Mouse (Mus musculus): ENCODE results near the gene March1. TPM values are rescaled to one million over a fixed set of nuclear protein-coding genes. Genes with fewer than 3 reads are reported as not detected.

March1 gene
- total RNA-seq, 1 experiment from 2014 or later = 1.4 TPM

DNA sequence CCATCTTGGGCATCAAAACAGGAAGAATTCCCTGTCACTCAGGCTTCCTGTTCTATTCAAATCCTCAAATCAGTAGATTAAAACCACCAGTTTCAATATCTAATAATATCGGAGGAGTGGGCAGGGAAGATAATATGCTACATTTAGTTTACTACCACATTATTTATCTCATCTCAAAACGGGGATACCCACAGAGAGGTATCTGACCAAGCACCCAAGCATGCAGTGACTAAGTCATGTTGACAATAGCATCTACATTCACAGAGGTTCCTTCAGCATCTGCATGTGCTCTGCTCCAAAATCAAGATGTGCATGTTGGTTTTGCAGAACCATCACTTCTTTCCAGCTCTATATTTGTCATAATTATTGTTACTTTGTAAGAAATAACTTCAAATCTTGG lies 364.3 kb downstream of the March1 start:
- no peak for ATAC-seq (replicated peaks; ENCODE audit: low read depth, poor library complexity, severe bottlenecking)

DNA sequence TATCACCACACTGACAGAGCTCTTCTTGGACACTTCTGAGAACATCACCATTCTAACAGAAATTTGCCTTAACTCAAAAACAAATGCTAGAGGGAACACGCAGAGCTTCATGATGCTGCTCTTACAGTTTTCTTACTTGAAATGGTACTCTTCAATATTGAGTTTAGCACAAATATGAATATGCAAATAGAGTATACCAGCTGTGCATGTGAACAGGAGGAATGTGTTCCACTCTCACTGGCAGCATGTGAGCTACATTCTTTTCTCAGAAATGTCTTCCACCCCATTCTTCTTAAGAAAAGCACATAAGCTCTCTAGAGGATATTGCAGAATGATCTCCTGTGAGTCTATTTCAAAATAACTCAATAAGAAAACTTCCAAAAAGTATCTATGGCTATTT lies 370.0 kb downstream of the March1 start:
- ATAC-seq (replicated peaks; ENCODE audit: low read depth, poor library complexity, severe bottlenecking) = no peak

DNA sequence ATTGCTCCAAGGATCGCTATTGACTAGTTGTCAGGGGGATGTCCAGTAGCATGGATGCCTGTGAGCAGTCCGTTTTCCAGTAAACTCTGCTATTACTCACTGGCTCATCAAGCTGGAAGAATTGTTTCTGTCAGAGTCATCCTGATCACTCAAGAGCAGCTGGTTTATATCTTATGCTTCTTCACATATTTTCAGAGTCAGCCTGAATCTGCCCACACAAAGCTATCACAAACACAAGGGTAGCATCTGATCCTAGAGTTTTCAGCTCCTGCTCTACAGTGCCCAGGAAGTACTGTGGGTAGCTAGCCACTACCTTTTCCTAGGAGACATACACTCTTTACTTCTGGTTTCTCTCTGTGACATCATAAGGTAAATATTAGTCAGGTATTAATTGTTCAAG lies 405.1 kb downstream of the March1 start:
- ATAC-seq (replicated peaks; ENCODE audit: low read depth, poor library complexity, severe bottlenecking) = no peak

DNA sequence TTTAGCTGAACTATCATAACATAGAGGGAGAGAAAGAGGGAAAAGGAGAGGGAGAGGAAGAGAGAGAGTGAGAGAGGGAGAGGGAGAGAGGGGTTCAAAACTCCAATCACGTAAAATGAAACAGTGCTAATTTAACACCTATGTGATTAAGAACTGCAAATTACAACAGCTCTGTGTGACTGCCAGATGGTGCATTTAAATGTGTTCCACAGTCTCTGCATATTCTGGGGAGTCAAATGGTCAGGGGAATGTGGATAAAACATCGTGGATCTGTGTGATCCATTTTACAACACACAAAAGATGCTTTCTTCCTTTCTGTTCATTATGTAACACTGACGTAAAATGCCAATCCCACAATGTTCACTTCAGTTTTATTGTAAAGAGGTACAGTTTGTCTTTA lies 416.0 kb downstream of the March1 start:
- ATAC-seq (replicated peaks; ENCODE audit: low read depth, poor library complexity, severe bottlenecking) = no peak

DNA sequence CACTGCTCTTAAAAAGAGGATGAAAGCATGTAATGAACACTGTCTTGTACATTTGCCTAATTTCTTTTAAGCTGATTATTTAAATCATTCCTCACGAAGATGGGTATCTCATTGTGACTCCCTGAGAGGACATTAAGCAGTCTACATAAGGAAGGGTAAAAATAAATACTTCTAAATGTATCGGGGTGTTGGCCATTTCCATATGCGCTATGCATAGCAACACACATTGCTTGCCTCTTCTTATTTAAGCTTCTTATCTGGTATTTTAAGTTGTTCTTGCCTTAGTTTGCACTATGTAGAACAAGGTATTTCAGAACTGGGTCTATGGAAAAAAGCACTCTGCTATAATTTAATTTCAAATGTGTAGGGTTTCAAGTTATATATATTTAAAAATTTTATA lies 416.7 kb downstream of the March1 start:
- ATAC-seq (replicated peaks; ENCODE audit: low read depth, poor library complexity, severe bottlenecking) = no peak

GRCm38 (mm10) chr8:66094152-66094551 lies 476.5 kb downstream of the March1 start:
- ATAC-seq (replicated peaks; ENCODE audit: low read depth, poor library complexity, severe bottlenecking) = no peak

DNA sequence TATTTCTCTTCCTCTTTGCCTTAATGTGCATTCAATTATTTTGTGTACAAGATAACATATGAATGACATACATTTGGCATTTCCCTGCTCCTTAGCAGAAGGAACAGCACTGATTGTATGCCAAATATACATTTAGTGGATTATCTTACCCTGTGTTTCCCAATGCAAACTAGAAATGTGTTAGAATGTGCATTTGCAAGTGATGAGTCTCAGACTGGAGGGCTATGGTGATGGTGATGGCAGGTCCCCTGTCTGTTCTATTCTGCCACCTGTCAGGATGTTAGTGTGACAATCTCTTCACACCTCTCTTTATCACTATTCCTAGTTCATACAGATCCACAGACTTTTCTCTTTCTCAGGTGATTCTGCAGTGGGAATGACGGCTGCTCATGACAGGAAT lies 480.4 kb downstream of the March1 start:
- no peak for ATAC-seq (replicated peaks; ENCODE audit: low read depth, poor library complexity, severe bottlenecking)

- ATAC-seq (replicated peaks; ENCODE audit: low read depth, poor library complexity, severe bottlenecking) = no peak
Measured at GRCm38 (mm10) chr8:66119294-66119693, 501.6 kb downstream of the March1 start.

GRCm38 (mm10) chr8:66159648-66160047 lies 541.9 kb downstream of the March1 start:
- ATAC-seq (replicated peaks; ENCODE audit: low read depth, poor library complexity, severe bottlenecking) = no peak

DNA sequence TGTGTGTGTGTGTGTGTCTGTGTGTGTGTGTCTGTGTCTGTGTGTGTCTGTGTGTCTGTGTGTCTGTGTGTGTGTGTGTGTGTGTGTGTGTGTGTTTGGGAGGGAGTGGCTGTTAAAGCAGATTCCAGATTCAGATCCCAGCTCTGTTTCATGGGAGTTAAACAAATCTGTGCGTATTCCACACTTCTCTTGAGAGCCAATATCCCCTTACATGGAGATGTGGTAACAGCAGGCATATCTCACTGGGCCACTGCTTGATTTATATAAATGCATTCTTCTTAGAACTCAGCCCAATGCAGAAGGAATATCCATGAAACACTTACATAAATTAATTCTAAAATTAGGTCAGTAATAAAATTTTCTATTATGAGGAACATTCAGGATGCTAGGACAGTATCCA lies 549.1 kb downstream of the March1 start:
- no peak for ATAC-seq (replicated peaks; ENCODE audit: low read depth, poor library complexity, severe bottlenecking)

DNA sequence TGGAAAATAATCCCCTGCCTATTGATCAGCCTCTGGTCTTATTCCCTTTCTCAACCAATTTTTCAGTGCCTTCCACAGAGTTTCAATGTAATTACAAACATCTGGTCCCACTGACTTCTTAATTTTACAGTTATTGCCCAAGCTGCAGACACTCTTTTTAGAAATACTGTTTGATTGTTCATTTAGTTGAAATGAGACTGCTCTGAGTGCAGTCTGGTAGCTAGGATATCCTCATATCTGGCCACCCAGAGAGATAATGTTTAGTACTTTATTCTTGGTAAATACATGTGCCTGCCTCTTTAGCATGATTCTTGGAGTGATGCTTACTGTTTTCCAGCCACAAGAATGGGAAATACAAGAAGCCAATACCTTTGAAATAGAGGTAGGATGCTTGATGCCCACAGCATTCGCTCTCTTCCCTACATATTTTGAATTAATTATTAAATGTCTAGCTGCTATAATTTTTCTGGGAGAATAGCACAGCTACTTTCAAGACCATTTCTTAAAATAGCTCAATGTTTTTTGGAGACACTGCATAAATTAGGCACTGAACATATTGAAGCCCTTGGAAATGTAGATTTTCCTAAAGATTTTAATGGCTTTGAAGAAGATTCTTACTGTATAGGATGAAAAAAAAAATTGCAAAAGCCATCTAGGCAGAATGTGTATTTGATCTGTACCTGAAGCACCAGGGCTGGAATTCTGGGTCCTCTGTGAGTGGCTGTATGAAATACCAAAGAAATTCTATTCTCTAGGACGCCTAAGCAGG lies 549.9 kb downstream of the March1 start:
- no peak for ATAC-seq (replicated peaks; ENCODE audit: low read depth, poor library complexity, severe bottlenecking)

DNA sequence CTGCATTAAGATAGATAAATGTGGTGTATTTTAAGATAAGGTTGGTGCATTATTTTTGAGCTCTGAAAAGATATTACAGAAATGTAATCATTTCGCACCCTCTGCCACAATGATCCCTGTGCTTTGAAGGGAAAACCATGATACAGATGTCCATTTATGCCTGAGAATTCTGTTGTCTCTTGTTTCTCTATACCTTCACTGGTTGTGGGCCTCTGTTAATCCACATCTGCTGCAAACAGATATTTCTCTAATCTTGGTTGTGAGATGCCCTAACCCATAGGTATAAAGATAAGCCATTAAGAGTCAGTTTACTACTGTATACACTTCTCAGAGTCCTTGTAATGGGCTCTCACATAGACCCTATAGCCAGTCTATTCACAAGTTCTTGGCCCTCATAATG lies 561.6 kb downstream of the March1 start:
- no peak for ATAC-seq (replicated peaks; ENCODE audit: low read depth, poor library complexity, severe bottlenecking)

DNA sequence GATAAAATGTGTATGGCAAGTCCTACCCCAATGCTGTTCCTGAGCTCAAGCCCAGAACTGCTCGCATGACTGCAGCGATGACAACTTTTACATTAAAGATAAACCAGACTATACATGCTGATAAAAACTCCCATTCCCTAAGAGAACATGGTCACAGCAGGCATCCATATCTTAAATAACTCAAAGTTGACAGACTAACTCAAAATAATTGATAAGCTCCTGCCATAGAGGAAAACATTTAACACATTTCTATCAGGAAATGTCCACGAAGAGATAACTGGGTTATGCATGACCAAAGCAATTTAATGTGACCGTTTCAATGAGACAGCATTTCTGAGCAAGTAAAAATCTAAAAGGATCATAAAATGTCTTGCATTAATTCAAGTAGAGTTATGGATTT lies 563.6 kb downstream of the March1 start:
- ATAC-seq (replicated peaks; ENCODE audit: low read depth, poor library complexity, severe bottlenecking) = no peak

DNA sequence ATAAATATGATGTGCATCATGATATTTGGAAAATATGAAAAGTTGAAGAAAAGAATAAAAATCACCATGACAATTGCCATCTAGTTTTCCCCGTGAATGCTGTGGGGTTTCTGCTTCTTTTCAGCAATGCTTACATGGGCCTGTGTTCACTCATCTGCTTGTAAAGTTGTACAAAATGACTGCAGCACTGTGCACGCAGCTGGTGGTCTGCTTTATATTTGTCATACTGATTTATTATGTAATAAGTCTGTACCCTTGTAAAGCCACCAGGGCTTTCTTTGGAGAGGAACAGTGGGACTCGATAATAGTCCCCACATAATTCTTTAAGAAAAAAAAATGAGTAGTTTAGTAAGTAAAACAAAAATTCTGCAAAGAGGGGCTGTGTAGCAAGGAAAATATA lies 564.6 kb downstream of the March1 start:
- ATAC-seq (replicated peaks; ENCODE audit: low read depth, poor library complexity, severe bottlenecking) = no peak

- no peak for ATAC-seq (replicated peaks; ENCODE audit: low read depth, poor library complexity, severe bottlenecking)
Measured at GRCm38 (mm10) chr8:66183454-66183853, 565.8 kb downstream of the March1 start.

DNA sequence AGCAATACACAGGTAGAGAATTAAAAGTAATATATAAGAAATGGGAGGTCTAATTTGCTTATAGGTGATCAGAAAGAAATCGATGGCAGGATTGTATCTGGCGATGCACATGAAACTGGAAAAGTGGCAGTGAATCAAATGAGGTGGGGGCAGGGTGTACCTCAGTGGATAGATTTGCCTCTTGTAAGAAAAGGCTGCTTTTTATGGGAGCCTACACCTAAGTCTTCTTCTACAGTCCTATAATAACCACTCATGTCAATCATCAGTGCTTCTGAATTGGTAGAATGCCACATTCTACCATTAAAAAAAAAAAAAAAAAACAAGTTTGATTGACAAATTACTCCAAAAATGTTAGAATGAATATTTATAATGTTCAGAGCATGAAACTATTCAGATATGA lies 567.5 kb downstream of the March1 start:
- ATAC-seq (replicated peaks; ENCODE audit: low read depth, poor library complexity, severe bottlenecking) = no peak

- no peak for ATAC-seq (replicated peaks; ENCODE audit: low read depth, poor library complexity, severe bottlenecking)
Measured at GRCm38 (mm10) chr8:66194416-66194815, 576.7 kb downstream of the March1 start.

GRCm38 (mm10) chr8:66200169-66200568 lies 582.5 kb downstream of the March1 start:
- ATAC-seq (replicated peaks; ENCODE audit: low read depth, poor library complexity, severe bottlenecking) = no peak

DNA sequence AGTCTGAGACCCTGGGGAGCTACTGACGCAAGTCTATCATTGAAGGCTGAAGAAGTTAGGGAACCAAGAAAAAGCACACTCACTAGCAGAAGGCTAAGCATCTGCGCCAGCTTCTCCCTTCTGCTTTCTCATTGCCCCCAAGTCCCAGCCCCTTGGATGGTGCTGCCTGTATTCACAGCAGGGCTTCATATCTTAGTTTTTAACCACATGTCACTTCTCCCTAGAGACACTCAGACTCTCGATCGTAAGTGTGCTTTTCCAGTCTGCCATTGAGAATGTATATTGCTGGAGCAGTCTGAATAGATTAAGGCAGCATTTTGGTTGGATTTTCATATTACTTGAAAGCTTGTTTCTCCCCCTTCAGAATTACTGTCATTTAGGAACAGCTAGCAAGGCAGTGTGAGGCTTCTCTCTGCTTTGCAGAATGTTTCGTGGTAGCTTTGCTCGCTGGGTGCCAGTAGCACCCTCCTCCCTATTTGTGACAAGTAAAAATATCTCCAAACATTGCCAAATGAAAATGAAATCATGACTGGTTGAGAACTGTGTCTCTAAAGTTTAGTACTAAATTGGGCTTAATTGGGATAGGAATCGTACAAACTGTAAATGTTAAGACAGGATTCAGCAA lies 586.2 kb downstream of the March1 start:
- ATAC-seq (replicated peaks; ENCODE audit: low read depth, poor library complexity, severe bottlenecking) = no peak

DNA sequence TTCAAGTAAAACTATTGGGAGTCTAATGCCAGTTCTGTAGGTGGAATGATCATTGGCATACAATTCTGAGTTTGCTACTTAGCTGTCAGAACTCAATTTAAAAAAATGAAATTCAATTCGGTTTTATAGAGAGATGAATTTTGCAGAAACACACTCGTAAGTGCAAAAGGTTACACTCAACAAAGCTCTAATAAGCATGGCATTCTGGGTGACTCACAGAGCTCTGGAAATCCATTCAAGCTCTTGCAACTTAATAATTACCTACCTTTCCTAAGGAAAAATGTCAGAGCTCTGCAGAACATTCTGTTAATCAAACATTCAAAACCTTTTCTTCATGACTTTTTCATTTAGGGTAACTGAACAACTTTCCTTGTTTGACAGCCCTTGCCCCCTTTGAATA lies 591.9 kb downstream of the March1 start:
- ATAC-seq (replicated peaks; ENCODE audit: low read depth, poor library complexity, severe bottlenecking) = no peak

DNA sequence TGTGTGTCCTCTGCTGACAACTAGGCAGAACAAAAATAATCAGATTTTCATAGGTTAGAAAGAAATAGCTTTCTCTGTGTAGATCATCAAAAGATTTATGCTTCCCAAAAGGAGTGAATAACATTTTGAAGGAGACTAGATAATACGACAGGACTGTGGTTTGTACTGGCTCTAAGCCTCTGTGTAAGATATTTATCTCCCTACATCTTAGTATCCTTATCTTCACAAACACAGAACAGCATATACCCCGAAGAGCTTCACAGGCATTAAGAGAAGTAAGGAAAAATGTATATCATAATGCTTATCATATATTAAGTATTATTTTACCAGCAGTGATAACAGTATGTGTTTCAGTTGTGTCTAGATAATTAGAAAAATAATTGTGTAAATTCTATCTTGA lies 592.6 kb downstream of the March1 start:
- ATAC-seq (replicated peaks; ENCODE audit: low read depth, poor library complexity, severe bottlenecking) = no peak

GRCm38 (mm10) chr8:66219974-66220373 lies 602.3 kb downstream of the March1 start:
- ATAC-seq (replicated peaks; ENCODE audit: low read depth, poor library complexity, severe bottlenecking) = no peak
